Mouse (Mus musculus) megakaryocyte-erythroid progenitor cell, adult 5-6 weeks (primary cell): ENCODE measurements at regions not wholly inside any gene's neighbourhood (a gene's known extent, or its start where the extent isn't known, plus 50 kb on each side); places are given as distances from the start of the nearest gene placed in this dataset.
A peak's percentile ranks its signal among the peaks of the same experiment; 100 is the strongest.

Experiments
- ATAC-seq: replicated peaks from 2 replicates; pipeline ENCODE4 v1.8.0; 2016; ENCODE audit warnings: mild to moderate bottlenecking, inconsistent platforms; ENCODE audit not compliant: severe bottlenecking, poor library complexity, low FRiP score, low TSS enrichment

GRCm38 (mm10) chr10:98373314-98373713 lies 540.9 kb upstream of the Atp2b1 start:
- no peak for ATAC-seq

GRCm38 (mm10) chr10:98374684-98375083 lies 539.5 kb upstream of the Atp2b1 start:
- no peak for ATAC-seq

GRCm38 (mm10) chr10:98388543-98388942 lies 525.7 kb upstream of the Atp2b1 start:
- ATAC-seq, result no peak

- no peak for ATAC-seq
Observed at GRCm38 (mm10) chr10:98399864-98400263, 514.3 kb upstream of the Atp2b1 start.

- ATAC-seq, result no peak
Observed at GRCm38 (mm10) chr10:98417807-98418743, 496.1 kb upstream of the Atp2b1 start.

GRCm38 (mm10) chr10:98424450-98424849 lies 489.8 kb upstream of the Atp2b1 start:
- ATAC-seq, result no peak

- ATAC-seq, result no peak
Observed at GRCm38 (mm10) chr10:98434974-98435373, 479.2 kb upstream of the Atp2b1 start.

GRCm38 (mm10) chr10:98461538-98461937 lies 452.7 kb upstream of the Atp2b1 start:
- no peak for ATAC-seq

GRCm38 (mm10) chr10:98474581-98474980 lies 439.6 kb upstream of the Atp2b1 start:
- ATAC-seq, result no peak

GRCm38 (mm10) chr10:98485751-98486681 lies 428.2 kb upstream of the Atp2b1 start:
- no peak for ATAC-seq

GRCm38 (mm10) chr10:98494354-98494753 lies 419.9 kb upstream of the Atp2b1 start:
- ATAC-seq, result peak; percentile 100

GRCm38 (mm10) chr10:98496254-98496653 lies 418.0 kb upstream of the Atp2b1 start:
- no peak for ATAC-seq

- no peak for ATAC-seq
Observed at GRCm38 (mm10) chr10:98500315-98500714, 413.9 kb upstream of the Atp2b1 start.

- no peak for ATAC-seq
Observed at GRCm38 (mm10) chr10:98501566-98501965, 412.6 kb upstream of the Atp2b1 start.

- no peak for ATAC-seq
Observed at GRCm38 (mm10) chr10:98504524-98504923, 409.7 kb upstream of the Atp2b1 start.

- no peak for ATAC-seq
Observed at GRCm38 (mm10) chr10:98508515-98509143, 405.6 kb upstream of the Atp2b1 start.

GRCm38 (mm10) chr10:98514836-98515235 lies 399.4 kb upstream of the Atp2b1 start:
- ATAC-seq, result no peak

- no peak for ATAC-seq
Observed at GRCm38 (mm10) chr10:98517609-98518008, 396.6 kb upstream of the Atp2b1 start.

- ATAC-seq, result no peak
Observed at GRCm38 (mm10) chr10:98529565-98529964, 384.6 kb upstream of the Atp2b1 start.

GRCm38 (mm10) chr10:98531425-98531824 lies 382.8 kb upstream of the Atp2b1 start:
- no peak for ATAC-seq
